Mouse (Mus musculus) megakaryocyte, embryonic 14.5 days (primary cell): ENCODE results near the gene Gm27029.

Source experiments
- FLI1 ChIP-seq: IDR thresholded peaks from 2 replicates; pipeline ENCODE4 v1.6.1; 2012; ENCODE audit warnings: low read length, inconsistent platforms, mixed read lengths
- GATA1 ChIP-seq: IDR thresholded peaks from 3 replicates; pipeline ENCODE4 v1.6.1; 2012; ENCODE audit warnings: mixed read lengths, low read length, inconsistent platforms, borderline replicate concordance

- no peak for TF ChIP-seq GATA1
- no peak for TF ChIP-seq FLI1
Observed at GRCm38 (mm10) chr11:101470206-101470605, 45.6 kb upstream of the Gm27029 start.
